Mouse (Mus musculus) erythroblast, embryonic 14.5 days (primary cell): ENCODE results near the gene March2. TPM values are rescaled to one million over a fixed set of nuclear protein-coding genes. Genes with fewer than 3 reads are reported as not detected.

Experiments
- H3K27me3 ChIP-seq: 2 replicates; pipeline ENCODE4 v1.6.1; 2012; ENCODE audit warnings: inconsistent platforms; ENCODE audit not compliant: control insufficient read depth
- H3K36me3 ChIP-seq: 2 replicates; pipeline ENCODE4 v1.6.1; 2012; ENCODE audit warnings: mild to moderate bottlenecking, inconsistent platforms; ENCODE audit not compliant: control insufficient read depth
- H3K4me1 ChIP-seq: 2 replicates; pipeline ENCODE4 v1.6.1; 2012; ENCODE audit warnings: inconsistent platforms; ENCODE audit not compliant: control insufficient read depth
- H3K4me3 ChIP-seq: replicated peaks from 2 replicates; pipeline ENCODE3; 2012; ENCODE audit warnings: moderate library complexity, mild to moderate bottlenecking, inconsistent platforms
- H3K9me3 ChIP-seq: 2 replicates; pipeline ENCODE4 v1.6.1; 2012; ENCODE audit warnings: low read length, inconsistent platforms, mixed read lengths; ENCODE audit not compliant: control insufficient read depth
- GATA1 ChIP-seq: IDR thresholded peaks from 2 replicates; pipeline ENCODE4 v1.6.1; 2012; ENCODE audit warnings: low read length, inconsistent platforms, mixed read lengths
- TAL1 ChIP-seq: IDR thresholded peaks from 3 replicates; pipeline ENCODE4 v1.6.1; 2012; ENCODE audit warnings: low read length, inconsistent platforms, mixed read lengths
- polyA plus RNA-seq: library from polyadenylated mRNA; stranded (reverse); fragments of >175 nt; gene quantifications from 2 replicates; pipeline ENCODE4 v1.2.3, GENCODE M21; 2012

The March2 gene
- polyA plus RNA-seq, 1 experiment, result 80.5 TPM

- TF ChIP-seq TAL1, result no peak
- TF ChIP-seq GATA1, result no peak
- H3K4me3 ChIP-seq, result no peak overlapping the region
- peaks cover 100% of the 10 kb centered on the region for H3K36me3 ChIP-seq
- H3K9me3 ChIP-seq, result no peaks in the 10 kb centered on the region
- no peaks in the 10 kb centered on the region; the same call in 1 of the 2 replicates for H3K4me1 ChIP-seq
- H3K27me3 ChIP-seq, result no peaks in the 10 kb centered on the region; the same call in 1 of the 2 replicates
These were observed 68.5 kb downstream of the March2 start for GRCm38 (mm10) chr17:33649781-33650475.

DNA sequence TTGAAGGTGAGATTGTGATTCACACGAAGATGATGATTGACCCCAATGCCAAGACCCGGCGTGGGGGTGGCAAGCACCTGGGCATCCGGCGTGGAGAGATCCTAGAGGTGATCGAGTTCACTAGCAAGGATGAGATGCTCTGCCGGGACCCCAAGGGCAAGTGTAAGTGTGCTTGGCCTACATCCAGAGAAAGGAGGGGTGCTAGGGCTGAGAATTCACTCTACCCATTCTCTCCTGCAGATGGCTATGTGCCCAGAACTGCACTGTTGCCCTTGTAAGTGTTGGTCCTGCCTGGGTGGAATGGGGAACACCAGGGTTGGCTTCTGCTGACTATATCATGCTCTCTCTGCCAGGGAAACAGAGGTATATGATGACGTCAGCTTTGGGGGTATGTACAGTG lies 73.4 kb downstream of the March2 start:
- no peak overlapping the region for H3K4me3 ChIP-seq
- H3K4me1 ChIP-seq, result peaks cover 2% of the 10 kb centered on the region
- H3K27me3 ChIP-seq, result no peaks in the 10 kb centered on the region; the same call in 1 of the 2 replicates
- TF ChIP-seq TAL1, result no peak
- TF ChIP-seq GATA1, result no peak
- no peaks in the 10 kb centered on the region for H3K9me3 ChIP-seq
- H3K36me3 ChIP-seq, result peaks cover 89% of the 10 kb centered on the region

DNA sequence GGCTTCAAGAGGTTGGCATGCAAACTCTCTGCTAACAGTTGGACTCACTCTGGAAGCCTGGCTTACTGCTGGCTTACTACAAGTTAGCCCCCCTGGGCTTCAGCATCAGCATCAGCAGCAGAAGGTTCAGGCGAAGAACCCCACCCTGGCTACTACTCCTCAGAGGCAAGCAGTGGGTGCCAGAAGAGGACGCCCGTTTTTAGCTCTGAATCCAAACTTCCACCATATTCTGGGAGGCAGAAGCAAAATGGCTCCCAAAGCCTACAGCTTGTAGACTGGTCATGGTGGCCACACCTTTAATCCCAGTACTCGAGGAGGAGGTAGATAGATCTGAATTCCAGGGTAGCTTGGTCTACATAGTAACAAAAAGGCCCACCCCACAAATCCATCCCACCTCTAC lies 74.4 kb downstream of the March2 start:
- Histone ChIP-seq H3K27me3 (no peaks in the 10 kb centered on the region), H3K4me1 (peaks cover 4% of the 10 kb centered on the region), H3K36me3 (peaks cover 79% of the 10 kb centered on the region), H3K9me3 (no peaks in the 10 kb centered on the region), H3K4me3 (no peak overlapping the region)
- TF ChIP-seq TAL1 (no peak), GATA1 (no peak)

DNA sequence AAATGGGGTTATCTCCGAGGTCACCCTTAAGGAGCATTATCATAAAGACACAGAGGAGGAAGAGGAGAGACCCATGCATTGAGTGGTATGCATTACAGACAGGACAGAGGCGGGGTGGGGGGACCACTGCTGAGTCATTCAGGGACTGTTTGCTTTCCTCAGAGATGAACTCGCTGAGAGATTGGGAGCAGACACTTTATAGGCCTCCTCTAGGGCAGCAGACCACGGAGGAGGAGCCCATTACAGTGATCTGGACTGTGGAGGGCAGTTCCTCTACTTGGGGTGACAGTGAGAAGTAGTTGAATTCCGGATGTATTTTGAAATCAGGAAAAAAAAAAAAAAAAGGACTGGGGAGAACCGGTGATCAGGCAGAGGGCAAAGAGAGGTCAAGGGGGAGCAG lies 78.7 kb downstream of the March2 start:
- H3K9me3 ChIP-seq, result no peaks in the 10 kb centered on the region
- no peak overlapping the region for H3K4me3 ChIP-seq
- TF ChIP-seq TAL1, result no peak
- no peak for TF ChIP-seq GATA1
- H3K27me3 ChIP-seq, result no peaks in the 10 kb centered on the region
- H3K36me3 ChIP-seq, result peaks cover 55% of the 10 kb centered on the region
- peaks cover 4% of the 10 kb centered on the region for H3K4me1 ChIP-seq

- no peak within 1 kb of the TSS for H3K4me3 ChIP-seq
- H3K9me3 ChIP-seq, result no peaks in the 10 kb centered on the region
- peaks cover 4% of the 10 kb centered on the region for H3K4me1 ChIP-seq
- no peaks in the 10 kb centered on the region for H3K27me3 ChIP-seq
- TF ChIP-seq GATA1 (no peak), TAL1 (no peak)
- peaks cover 47% of the 10 kb centered on the region for H3K36me3 ChIP-seq
These were observed 80.8 kb downstream of the March2 start, which contains the start of gene Pram1 for GRCm38 (mm10) chr17:33637516-33638276. Gene Pram1 (plus strand): TSS chr17:33638056.

DNA sequence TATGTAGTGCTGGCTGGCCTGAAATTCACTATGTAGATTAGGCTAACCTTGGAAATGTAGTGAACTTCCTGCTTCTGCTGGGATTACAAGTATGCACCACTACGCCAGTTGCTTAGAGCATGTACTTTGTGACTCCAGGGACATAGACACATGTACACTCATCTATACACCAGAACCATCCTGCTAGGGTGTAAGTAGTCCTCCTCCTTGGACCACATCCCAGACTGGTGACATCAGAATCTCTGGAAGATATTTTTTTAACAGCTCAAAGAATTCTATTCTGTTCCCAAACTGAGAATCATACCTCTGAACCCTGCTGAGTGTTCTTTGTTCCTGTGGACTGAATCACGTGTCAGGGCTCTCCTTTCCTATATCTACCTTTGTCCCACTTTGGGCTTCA lies 81.4 kb downstream of the March2 start:
- H3K4me1 ChIP-seq, result peaks cover 4% of the 10 kb centered on the region

More for the DNA sequence above, 81.4 kb downstream of the March2 start:
- TF ChIP-seq GATA1, result no peak
- no peak for TF ChIP-seq TAL1
- H3K4me3 ChIP-seq, result no peak overlapping the region
- H3K36me3 ChIP-seq, result peaks cover 41% of the 10 kb centered on the region
- H3K9me3 ChIP-seq, result no peaks in the 10 kb centered on the region
- no peaks in the 10 kb centered on the region for H3K27me3 ChIP-seq

Other genes starting within 250 kb of the March2 start
- gene Adamts10, start 194.5 kb downstream of the March2 start, polyA plus RNA-seq, result 0.04 and 0.12 TPM in 2 replicates
- 0.06 TPM in 2 replicates for gene Myo1f, start 163.0 kb downstream of the March2 start, polyA plus RNA-seq
- gene Zfp414, start 89.6 kb downstream of the March2 start, polyA plus RNA-seq, result 14.9 and 17.2 TPM in 2 replicates
- 0.09 and 0.12 TPM in 2 replicates for gene Pram1, start 80.6 kb downstream of the March2 start, polyA plus RNA-seq
- 33.0 and 43.0 TPM in 2 replicates for gene Hnrnpm, start 31.8 kb downstream of the March2 start, polyA plus RNA-seq
- gene Rab11b, start 41.9 kb upstream of the March2 start, polyA plus RNA-seq, result 26.5 and 41.4 TPM in 2 replicates
- gene Angptl4, start 63.2 kb upstream of the March2 start, polyA plus RNA-seq, result 0.07 TPM in 1 of 2 replicates, not detected in the other
- 0.03 TPM in 2 replicates for gene Kank3, start 91.8 kb upstream of the March2 start, polyA plus RNA-seq
- 366 and 664 TPM in 2 replicates for gene Rps28, start 105.9 kb upstream of the March2 start, polyA plus RNA-seq
- gene Ndufa7, start 105.9 kb upstream of the March2 start, polyA plus RNA-seq, result 125 and 152 TPM in 2 replicates
- 0.26 and 0.86 TPM in 2 replicates for gene Cd320, start 124.4 kb upstream of the March2 start, polyA plus RNA-seq
- gene Gm7029, start 155.2 kb upstream of the March2 start, polyA plus RNA-seq, result not detected in 2 replicates
- gene Kifc1, start 172.0 kb upstream of the March2 start, polyA plus RNA-seq, result 24.3 and 25.8 TPM in 2 replicates
- gene Platr17, start 186.5 kb upstream of the March2 start, polyA plus RNA-seq, result 0.08 TPM in 1 of 2 replicates, not detected in the other
- gene Daxx, start 190.7 kb upstream of the March2 start, polyA plus RNA-seq, result 1.4 TPM in 2 replicates
- gene Tapbp, start 197.2 kb upstream of the March2 start, polyA plus RNA-seq, result 14.7 and 21.8 TPM in 2 replicates
- gene Zbtb22, start 197.2 kb upstream of the March2 start, polyA plus RNA-seq, result 5.6 and 5.7 TPM in 2 replicates
- 3.1 and 3.5 TPM in 2 replicates for gene Rgl2, start 210.9 kb upstream of the March2 start, polyA plus RNA-seq
- gene Pfdn6, start 221.7 kb upstream of the March2 start, polyA plus RNA-seq, result 48.7 and 66.5 TPM in 2 replicates
- gene Wdr46, start 222.0 kb upstream of the March2 start, polyA plus RNA-seq, result 6.0 and 6.7 TPM in 2 replicates
- gene B3galt4, start 232.8 kb upstream of the March2 start, polyA plus RNA-seq, result 0.21 and 0.45 TPM in 2 replicates
- gene Vps52, start 237.1 kb upstream of the March2 start, polyA plus RNA-seq, result 10.1 and 11.6 TPM in 2 replicates
- 11.8 and 13.8 TPM in 2 replicates for gene Rps18, start 237.3 kb upstream of the March2 start, polyA plus RNA-seq